Mouse (Mus musculus): Measurements from ENCODE around the gene Tec. TPM values are rescaled to one million over a fixed set of nuclear protein-coding genes. Genes with fewer than 3 reads are reported as not detected.

Gene Tec
- total and polyA plus RNA-seq, 3 experiments: 7.9 to 25.9 (median 20.1) TPM

- TF ChIP-seq KAT2A (IDR thresholded peaks at IDR 0.05; ENCODE audit: insufficient replicate concordance, low read length) (no peak), SIN3A (IDR thresholded peaks at IDR 0.05; ENCODE audit: low read length) (0 out of 2 replicates have a peak, but pooled peaks have one; percentile 26), MEF2A (IDR thresholded peaks at IDR 0.05; ENCODE audit: borderline replicate concordance, low read depth, low read length) (no peak), USF1 (IDR thresholded peaks at IDR 0.05; ENCODE audit: low read depth, low read length) (no peak), TBP (conservative IDR thresholded peaks at IDR 0.05; ENCODE audit: low read depth, low read length) (no peak), ZC3H11A (IDR thresholded peaks at IDR 0.05; ENCODE audit: low read depth, low read length) (no peak), TCF12 (IDR thresholded peaks at IDR 0.05; ENCODE audit: low read depth, low read length) (no peak)
Measured at GRCm38 (mm10) chr5:72893987-72894386, 25.7 kb upstream of the Tec start (continued).

GRCm38 (mm10) chr5:72891534-72891933, 23.3 kb upstream of the Tec start:
- DNase-seq (ENCODE audit: extremely low read depth): peak; percentile 68
- no peaks in the 10 kb centered on the region for H3K9me3 ChIP-seq (replicated peaks; ENCODE audit: low read length)
- in situ Hi-C loops (cut with MboI; ENCODE audit: low pct_ligation_motif_present, low pct_unique_long_range_greater_than_20kb, low sequenced_read_pairs): no loop called here
- no peak overlapping the region for H3K27ac ChIP-seq (ENCODE audit: insufficient read depth, low read depth)
- dilution Hi-C loops (cut with MboI; ENCODE audit: extremely low pct_ligation_motif_present, extremely low pct_unique_long_range_greater_than_20kb, low sequenced_read_pairs): no loop called here
- peaks cover 0 to 2% of the 10 kb centered on the region in 2 experiments; a peak in 1 of 4 replicates for H3K4me1 ChIP-seq (ENCODE audit: control insufficient read depth in 1 of 2, insufficient read depth in 2 of 2)
- H3K36me3 ChIP-seq (replicated peaks in 1 of 2; ENCODE audit: control insufficient read depth in 1 of 2, insufficient read depth in 1 of 2, low read length in 1 of 2): no peaks in the 10 kb centered on the region
- no peaks in the 10 kb centered on the region for H3K27me3 ChIP-seq (replicated peaks)
- H3K4me2 ChIP-seq (ENCODE audit: insufficient read depth, low read depth, poor library complexity, severe bottlenecking): peak overlapping the region; percentile 19; the same call in 1 of the 2 replicates
- H3K9ac ChIP-seq (ENCODE audit: insufficient read depth, low read depth): no peak overlapping the region
- no peak overlapping the region for H3K4me3 ChIP-seq (replicated peaks in 1 of 3; ENCODE audit: low read depth in 2 of 3, low read length in 2 of 3, poor library complexity in 1 of 3)
- H3K79me2 ChIP-seq (replicated peaks; ENCODE audit: control insufficient read depth, extremely low read depth, insufficient read depth, poor library complexity, severe bottlenecking): no peaks in the 10 kb centered on the region
- no peak for TF ChIP-seq JUN (IDR thresholded peaks at IDR 0.05; ENCODE audit: insufficient read depth, low read depth, low read length)
- TF ChIP-seq SIN3A (IDR thresholded peaks at IDR 0.05; ENCODE audit: low read length): no peak
- TF ChIP-seq SMC3 (IDR thresholded peaks at IDR 0.05; ENCODE audit: low read depth, low read length): peak; percentile 75
- TF ChIP-seq POLR2AphosphoS2 (IDR thresholded peaks at IDR 0.05; ENCODE audit: low read depth, low read length): no peak
- TF ChIP-seq RAD21 (IDR thresholded peaks at IDR 0.05; ENCODE audit: low read depth, low read length): peak; percentile 61
- TF ChIP-seq MAX (IDR thresholded peaks at IDR 0.05; ENCODE audit: low read length): 0 out of 2 replicates have a peak, but pooled peaks have one; percentile 38
- no peak for TF ChIP-seq RCOR1 (conservative IDR thresholded peaks at IDR 0.05; ENCODE audit: low read depth, low read length)
- no peak for TF ChIP-seq UBTF (IDR thresholded peaks at IDR 0.05; ENCODE audit: low read depth, low read length)
- TF ChIP-seq ETS1 (conservative IDR thresholded peaks at IDR 0.05; ENCODE audit: low read depth, low read length): no peak
- no peak for TF ChIP-seq BHLHE40 (IDR thresholded peaks at IDR 0.05; ENCODE audit: low read depth, low read length)
- TF ChIP-seq CHD1 (IDR thresholded peaks at IDR 0.05; ENCODE audit: low read depth, low read length): no peak
- TF ChIP-seq NRF1 (IDR thresholded peaks at IDR 0.05; ENCODE audit: low read depth, low read length): no peak
- no peak for TF ChIP-seq TCF12 (IDR thresholded peaks at IDR 0.05; ENCODE audit: low read depth, low read length)
- 0 out of 2 replicates have a peak, but pooled peaks have one; percentile 42 for TF ChIP-seq MYC (IDR thresholded peaks at IDR 0.05; ENCODE audit: low read depth, low read length)
- no peak for TF ChIP-seq ZNF384 (IDR thresholded peaks at IDR 0.05; ENCODE audit: low read depth, low read length)
- TF ChIP-seq CTCF (conservative IDR thresholded peaks at IDR 0.05 in 1 of 2, IDR thresholded peaks at IDR 0.05 in 1 of 2; ENCODE audit: low read depth in 2 of 2, low read length in 2 of 2): peak; percentile 75 to 83
- no peak for TF ChIP-seq POLR2A (IDR thresholded peaks at IDR 0.05; ENCODE audit: low read depth, low read length)
- TF ChIP-seq IRF4 (IDR thresholded peaks at IDR 0.05; ENCODE audit: low read depth, low read length): no peak
- no peak for TF ChIP-seq MXI1 (IDR thresholded peaks at IDR 0.05; ENCODE audit: low read depth, low read length)
- TF ChIP-seq CHD2 (IDR thresholded peaks at IDR 0.05; ENCODE audit: low read length): no peak
- no peak for TF ChIP-seq PAX5 (IDR thresholded peaks at IDR 0.05; ENCODE audit: low read length)
- no peak for TF ChIP-seq ZMIZ1 (IDR thresholded peaks at IDR 0.05; ENCODE audit: low read depth, low read length)
- TF ChIP-seq ZKSCAN1 (IDR thresholded peaks at IDR 0.05; ENCODE audit: borderline replicate concordance, low read depth, low read length): no peak
- TF ChIP-seq MAZ (IDR thresholded peaks at IDR 0.05; ENCODE audit: low read depth, low read length): peak; percentile 46; the same call in 1 of the 2 replicates
- no peak for TF ChIP-seq E2F4 (IDR thresholded peaks at IDR 0.05; ENCODE audit: insufficient replicate concordance, low read depth, low read length)
- TF ChIP-seq TBP (conservative IDR thresholded peaks at IDR 0.05; ENCODE audit: low read depth, low read length): no peak
- TF ChIP-seq MAFK (IDR thresholded peaks at IDR 0.05; ENCODE audit: insufficient replicate concordance, low read length): no peak
- no peak for TF ChIP-seq GABPA (IDR thresholded peaks at IDR 0.05; ENCODE audit: insufficient replicate concordance, low read depth, low read length)
- no peak for TF ChIP-seq EP300 (IDR thresholded peaks at IDR 0.05; ENCODE audit: low read length)
- no peak for TF ChIP-seq USF2 (conservative IDR thresholded peaks at IDR 0.05; ENCODE audit: low read depth, low read length)
- TF ChIP-seq KAT2A (IDR thresholded peaks at IDR 0.05; ENCODE audit: insufficient replicate concordance, low read length): no peak
- no peak for TF ChIP-seq ZC3H11A (IDR thresholded peaks at IDR 0.05; ENCODE audit: low read depth, low read length)
- TF ChIP-seq USF1 (IDR thresholded peaks at IDR 0.05; ENCODE audit: low read depth, low read length): no peak
- no peak; the same call in 1 of the 2 replicates for TF ChIP-seq NELFE (IDR thresholded peaks at IDR 0.05; ENCODE audit: low read depth, low read length)
- no peak for TF ChIP-seq HCFC1 (IDR thresholded peaks at IDR 0.05; ENCODE audit: low read depth, low read length)
- TF ChIP-seq MEF2A (IDR thresholded peaks at IDR 0.05; ENCODE audit: borderline replicate concordance, low read depth, low read length): no peak
- TF ChIP-seq JUND (conservative IDR thresholded peaks at IDR 0.05; ENCODE audit: low read depth, low read length): no peak

Data from CH12.LX (cell line).